Mouse (Mus musculus) liver, postnatal 0 days (tissue): ENCODE results near the gene Ddrgk1. TPM values are rescaled to one million over a fixed set of nuclear protein-coding genes. Genes with fewer than 3 reads are reported as not detected.

ENCODE experiments used
- ATAC-seq: fragments of 200-750 bp; cut with Nextera tagmentation; 2 replicates; pipeline ENCODE4 v1.8.0; 2017; ENCODE audit warnings: mild to moderate bottlenecking, moderate library complexity
- DNase-seq: peaks from one replicate; pipeline ENCODE4 v3.0.0-alpha.2; 2016
- H3K27ac ChIP-seq: fragments of 300-500 bp; sonication (generic); 2 replicates; pipeline ENCODE4 v1.5.1; 2014; ENCODE audit warnings: antibody characterized with exemption, moderate library complexity, mild to moderate bottlenecking, low read depth
- H3K27me3 ChIP-seq: fragments of 300-500 bp; sonication (generic); 2 replicates; pipeline ENCODE4 v1.6.1; 2014; ENCODE audit warnings: low read length, control low read depth, mixed read lengths; ENCODE audit not compliant: insufficient read depth
- H3K36me3 ChIP-seq: fragments of 300-500 bp; sonication (generic); replicated peaks from 2 replicates; pipeline ENCODE4 v1.6.1; 2014; ENCODE audit warnings: mild to moderate bottlenecking, control low read depth, low read length, moderate library complexity, mixed read lengths; ENCODE audit not compliant: insufficient read depth
- H3K4me1 ChIP-seq: fragments of 300-500 bp; sonication (generic); 2 replicates; pipeline ENCODE4 v1.6.1; 2014; ENCODE audit warnings: antibody characterized with exemption, mild to moderate bottlenecking, control low read depth; ENCODE audit not compliant: insufficient read depth
- H3K4me2 ChIP-seq: fragments of 300-500 bp; sonication (generic); 2 replicates; pipeline ENCODE4 v1.6.1; 2014; ENCODE audit warnings: low read depth, mild to moderate bottlenecking, low read length, moderate library complexity, mixed read lengths
- H3K4me3 ChIP-seq: fragments of 300-500 bp; sonication (generic); 2 replicates; pipeline ENCODE4 v1.5.1; 2014; ENCODE audit warnings: low read depth, low read length
- H3K9ac ChIP-seq: fragments of 300-500 bp; sonication (generic); replicated peaks from 2 replicates; pipeline ENCODE4 v1.6.1; 2014; ENCODE audit warnings: mild to moderate bottlenecking, moderate library complexity
- H3K9me3 ChIP-seq: fragments of 300-500 bp; sonication (generic); 2 replicates; pipeline ENCODE4 v1.6.1; 2016; ENCODE audit warnings: mild to moderate bottlenecking, control low read depth, low read length, mixed read lengths
- CTCF ChIP-seq: sonication (generic); IDR thresholded peaks from 2 replicates; pipeline ENCODE4 v1.5.1; 2016; ENCODE audit warnings: antibody characterized with exemption, low read depth
- EP300 ChIP-seq: IDR thresholded peaks from 2 replicates; pipeline ENCODE4 v1.6.1; 2016; ENCODE audit warnings: antibody characterized with exemption, low read depth, mild to moderate bottlenecking
- WGBS: fragments of 180-500 bp; shearing (Covaris S2); extraction: QIAGEN DNeasy Blood & Tissue Kit; methylation state at CpG from one replicate; pipeline ENCODE4 v1.1.7; 2014; ENCODE audit not compliant: insufficient replicate concordance; 5-methylcytosine and 5-hydroxymethylcytosine counted together
- polyA plus RNA-seq: library from polyadenylated mRNA; unstranded; fragments of >200 nt; fragmentation: Nextera tagmentation; extraction: Ambion mirVana; gene quantifications from 2 replicates; pipeline ENCODE4 v1.2.1, GENCODE M21; 2015

Gene Ddrgk1
- polyA plus RNA-seq, 1 experiment from 2014 or later = 71.4 TPM

GRCm38 (mm10) chr2:130629080-130629838, 35.2 kb downstream of the Ddrgk1 start:
- H3K27me3 ChIP-seq = peaks cover 9% of the 10 kb centered on the region
- H3K4me1 ChIP-seq = peaks cover 13% of the 10 kb centered on the region
- DNase-seq (no peak), ATAC-seq (peak; percentile 73)
- peak overlapping the region; percentile 96 for H3K9ac ChIP-seq
- H3K36me3 ChIP-seq = peaks cover 17% of the 10 kb centered on the region
- H3K4me3 ChIP-seq = peak overlapping the region; percentile 99
- H3K9me3 ChIP-seq = no peaks in the 10 kb centered on the region
- H3K27ac ChIP-seq = peak overlapping the region; percentile 93
- TF ChIP-seq CTCF = no peak
- no peak for TF ChIP-seq EP300
- under 1% methylated on average over 37 of the region's 37 CpGs for WGBS
- H3K4me2 ChIP-seq = peak overlapping the region; percentile 97

GRCm38 (mm10) chr2:130628424-130628823, 36.0 kb downstream of the Ddrgk1 start:
- DNase-seq (no peak), ATAC-seq (no peak)
- peaks cover 17% of the 10 kb centered on the region for H3K36me3 ChIP-seq
- H3K27me3 ChIP-seq = peaks cover under 1% of the 10 kb centered on the region; the same call in 1 of the 2 replicates
- TF ChIP-seq EP300 (no peak), CTCF (peak; percentile 42)
- peak overlapping the region; percentile 97 for H3K4me2 ChIP-seq
- no peaks in the 10 kb centered on the region for H3K9me3 ChIP-seq
- 61% methylated on average over 3 of the region's 3 CpGs for WGBS
- H3K27ac ChIP-seq = no peak overlapping the region
- no peak overlapping the region; the same call in 1 of the 2 replicates for H3K4me3 ChIP-seq
- peaks cover 13% of the 10 kb centered on the region for H3K4me1 ChIP-seq
- peak overlapping the region; percentile 96 for H3K9ac ChIP-seq

- Histone ChIP-seq H3K27ac (no peak overlapping the region), H3K27me3 (no peaks in the 10 kb centered on the region), H3K4me1 (no peaks in the 10 kb centered on the region), H3K9ac (no peak overlapping the region), H3K36me3 (peaks cover 22% of the 10 kb centered on the region), H3K4me3 (no peak overlapping the region), H3K9me3 (no peaks in the 10 kb centered on the region), H3K4me2 (no peak overlapping the region)
- TF ChIP-seq EP300 = no peak
- no peak for TF ChIP-seq CTCF
- no peak for DNase-seq
- 87% methylated on average over 7 of the region's 7 CpGs for WGBS
- no peak for ATAC-seq
These were observed 45.5 kb downstream of the Ddrgk1 start for GRCm38 (mm10) chr2:130618972-130619371.

GRCm38 (mm10) chr2:130613091-130613490, 51.4 kb downstream of the Ddrgk1 start:
- Histone ChIP-seq H3K4me1 (no peaks in the 10 kb centered on the region), H3K9me3 (no peaks in the 10 kb centered on the region), H3K36me3 (peaks cover 19% of the 10 kb centered on the region), H3K27me3 (no peaks in the 10 kb centered on the region), H3K27ac (no peak overlapping the region), H3K9ac (no peak overlapping the region), H3K4me3 (no peak overlapping the region), H3K4me2 (no peak overlapping the region)
- peak; percentile 66 for TF ChIP-seq CTCF
- no peak for TF ChIP-seq EP300
- WGBS = 68% methylated on average over 3 of the region's 3 CpGs
- no peak for ATAC-seq
- no peak for DNase-seq

Other genes with a start within 250 kb of the Ddrgk1 start
- 19.4 and 22.8 TPM in 2 replicates for gene Vps16, start 240.3 kb downstream of the Ddrgk1 start, polyA plus RNA-seq
- gene Pced1a, start 240.0 kb downstream of the Ddrgk1 start, polyA plus RNA-seq = 3.8 TPM in 2 replicates
- gene Ptpra, start 214.4 kb downstream of the Ddrgk1 start, polyA plus RNA-seq = 18.4 and 18.7 TPM in 2 replicates
- 38.8 and 39.8 TPM in 2 replicates for gene Mrps26, start 100.9 kb downstream of the Ddrgk1 start, polyA plus RNA-seq
- gene Oxt, start 88.5 kb downstream of the Ddrgk1 start, polyA plus RNA-seq = not detected in 2 replicates
- gene Avp, start 82.1 kb downstream of the Ddrgk1 start, polyA plus RNA-seq = not detected in 2 replicates
- 5.9 and 7.2 TPM in 2 replicates for gene Fastkd5, start 34.6 kb downstream of the Ddrgk1 start, polyA plus RNA-seq
- 2.6 TPM in 2 replicates for gene Ubox5, start 34.6 kb downstream of the Ddrgk1 start, polyA plus RNA-seq
- 1.2 TPM in 2 replicates for gene Lzts3, start 21.9 kb downstream of the Ddrgk1 start, polyA plus RNA-seq
- 30.4 and 31.2 TPM in 2 replicates for gene Itpa, start 3.0 kb upstream of the Ddrgk1 start, polyA plus RNA-seq
- not detected in 2 replicates for gene Slc4a11, start 32.9 kb upstream of the Ddrgk1 start, polyA plus RNA-seq
- 6.6 and 8.9 TPM in 2 replicates for gene 4930402H24Rik, start 241.7 kb upstream of the Ddrgk1 start, polyA plus RNA-seq
- 4.3 and 6.3 TPM in 2 replicates for gene Atrn, start 241.8 kb upstream of the Ddrgk1 start, polyA plus RNA-seq